Mouse (Mus musculus): ENCODE data around the gene Atp2c2. TPM values are rescaled to one million over a fixed set of nuclear protein-coding genes. Genes with fewer than 3 reads are reported as not detected.

Atp2c2 gene
- total and polyA plus RNA-seq, 3 experiments = 0.27 to 0.58 TPM; not detected in 1

DNA sequence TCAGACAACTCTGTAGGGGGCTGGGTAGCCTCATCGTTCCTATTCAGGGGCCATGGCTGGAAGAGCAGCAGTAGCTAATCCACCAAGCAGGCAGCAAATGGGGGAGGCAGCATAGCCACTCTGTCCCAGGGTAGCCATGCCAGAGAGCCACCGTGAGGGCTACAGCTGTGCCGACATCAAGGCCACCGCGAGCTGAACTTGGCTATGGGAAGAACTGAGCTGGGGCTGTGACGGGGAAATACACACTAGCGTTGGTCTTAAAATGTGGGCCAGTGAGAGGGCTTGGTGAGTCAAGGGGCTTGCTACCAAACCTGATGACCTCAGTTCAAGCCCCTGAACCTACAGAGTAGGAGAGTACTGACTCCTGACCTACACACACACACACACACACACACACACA is 84.9 kb downstream of the Atp2c2 start:
- Histone ChIP-seq H3K36me3 (ENCODE audit: control insufficient read depth in 1 of 2, insufficient read depth in 2 of 2, low read length in 2 of 2) (peaks cover 0 to 9% of the 10 kb centered on the region in 2 experiments; a peak in 2 of 4 replicates), H3K4me3 (ENCODE audit: control insufficient read depth in 1 of 2, insufficient read depth in 1 of 2, low read depth in 2 of 2, low read length in 2 of 2) (no peak overlapping the region), H3K9me3 (replicated peaks; ENCODE audit: insufficient read depth, low read length) (no peaks in the 10 kb centered on the region), H3K79me2 (ENCODE audit: control insufficient read depth, insufficient read depth, low read length, poor library complexity) (no peaks in the 10 kb centered on the region), H3K27me3 (ENCODE audit: control insufficient read depth in 1 of 2, insufficient read depth in 2 of 2, low read length in 2 of 2) (no peaks in the 10 kb centered on the region), H3K27ac (ENCODE audit: control insufficient read depth, low read depth, low read length) (no peak overlapping the region), H3K9ac (ENCODE audit: control insufficient read depth, low read depth, low read length, poor library complexity, severe bottlenecking) (no peak overlapping the region), H3K4me1 (ENCODE audit: control insufficient read depth in 1 of 2, insufficient read depth in 2 of 2, low read length in 2 of 2) (peaks cover 8 to 32% of the 10 kb centered on the region in 2 experiments)
- TF ChIP-seq POLR2A (IDR thresholded peaks at IDR 0.05; ENCODE audit: control insufficient read depth in 1 of 2, insufficient read depth in 1 of 2, low read depth in 1 of 2, low read length in 2 of 2, poor library complexity in 1 of 2) = no peak
- TF ChIP-seq CHD2 (IDR thresholded peaks at IDR 0.05; ENCODE audit: low read length) = no peak
- TF ChIP-seq POLR2AphosphoS2 (IDR thresholded peaks at IDR 0.05; ENCODE audit: low read length) = no peak
- no peak for TF ChIP-seq MYB (IDR thresholded peaks at IDR 0.05; ENCODE audit: low read depth, low read length)
- TF ChIP-seq ZC3H11A (IDR thresholded peaks at IDR 0.05; ENCODE audit: low read depth, low read length) = no peak
- no peak for TF ChIP-seq ETS1 (IDR thresholded peaks at IDR 0.05; ENCODE audit: low read depth, low read length)
- TF ChIP-seq TBP (IDR thresholded peaks at IDR 0.05; ENCODE audit: low read depth, low read length) = no peak
- TF ChIP-seq MAFK (IDR thresholded peaks at IDR 0.05; ENCODE audit: borderline replicate concordance, low read depth, low read length) = no peak
- no peak for TF ChIP-seq E2F4 (IDR thresholded peaks at IDR 0.05; ENCODE audit: borderline replicate concordance, low read depth, low read length)
- TF ChIP-seq USF2 (IDR thresholded peaks at IDR 0.05; ENCODE audit: borderline replicate concordance in 1 of 2, insufficient read depth in 1 of 2, low read depth in 1 of 2, low read length in 2 of 2) = no peak
- TF ChIP-seq MAX (IDR thresholded peaks at IDR 0.05; ENCODE audit: low read length) = no peak
- TF ChIP-seq RAD21 (IDR thresholded peaks at IDR 0.05; ENCODE audit: low read depth, low read length) = no peak
- no peak for TF ChIP-seq TCF12 (IDR thresholded peaks at IDR 0.05; ENCODE audit: low read depth, low read length)
- TF ChIP-seq ZNF384 (IDR thresholded peaks at IDR 0.05; ENCODE audit: low read depth, low read length) = no peak
- no peak for TF ChIP-seq GABPA (IDR thresholded peaks at IDR 0.05; ENCODE audit: low read depth, low read length)
- no peak for TF ChIP-seq ZKSCAN1 (IDR thresholded peaks at IDR 0.05; ENCODE audit: low read depth, low read length)
- TF ChIP-seq RCOR1 (IDR thresholded peaks at IDR 0.05; ENCODE audit: low read depth, low read length) = no peak
- TF ChIP-seq MEF2A (IDR thresholded peaks at IDR 0.05; ENCODE audit: extremely low read depth, insufficient replicate concordance, low read depth, low read length, poor library complexity, severe bottlenecking) = no peak
- no peak for TF ChIP-seq MYC (IDR thresholded peaks at IDR 0.05; ENCODE audit: low read depth, low read length)
- DNase-seq (ENCODE audit: low read depth, low spot score) = no peak

DNA sequence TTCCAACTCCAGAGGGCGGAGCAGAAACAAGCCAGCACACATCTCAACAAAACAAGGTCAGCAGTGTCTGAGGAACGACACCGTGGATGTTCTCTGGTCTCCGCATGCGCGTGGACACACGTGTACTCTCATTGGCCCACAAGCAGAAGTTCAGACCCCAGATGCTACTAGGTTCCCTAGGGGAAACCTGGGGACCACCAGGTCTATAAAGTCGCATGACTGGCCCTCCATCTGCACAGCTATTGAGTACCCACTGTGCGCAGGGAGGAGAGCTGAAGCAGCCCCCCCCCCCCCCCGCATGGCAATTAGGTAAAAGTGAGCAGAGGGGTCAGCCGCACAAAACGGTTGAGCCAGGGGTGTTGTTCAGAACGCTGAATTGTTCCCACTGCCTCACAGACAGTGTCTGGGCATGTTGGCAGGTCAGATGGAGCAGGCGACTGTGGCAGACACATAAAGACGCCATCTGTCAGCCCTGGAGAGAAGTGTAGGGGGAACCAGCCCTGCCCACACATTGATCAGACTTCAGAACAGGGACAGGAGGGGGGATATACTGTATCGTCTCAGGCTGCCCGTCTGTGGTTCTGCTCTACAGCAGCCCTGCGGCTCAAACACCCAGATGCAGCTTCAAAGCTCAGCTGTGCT is 86.1 kb downstream of the Atp2c2 start:
- Histone ChIP-seq H3K36me3 (ENCODE audit: control insufficient read depth in 1 of 2, insufficient read depth in 2 of 2, low read length in 2 of 2) (peaks cover 0 to 9% of the 10 kb centered on the region in 2 experiments; a peak in 2 of 4 replicates), H3K4me3 (ENCODE audit: control insufficient read depth in 1 of 2, insufficient read depth in 1 of 2, low read depth in 2 of 2, low read length in 2 of 2) (no peak overlapping the region), H3K9me3 (replicated peaks; ENCODE audit: insufficient read depth, low read length) (no peaks in the 10 kb centered on the region), H3K4me1 (ENCODE audit: control insufficient read depth in 1 of 2, insufficient read depth in 2 of 2, low read length in 2 of 2) (peaks cover 8 to 32% of the 10 kb centered on the region in 2 experiments), H3K27ac (ENCODE audit: control insufficient read depth, low read depth, low read length) (no peak overlapping the region), H3K9ac (ENCODE audit: control insufficient read depth, low read depth, low read length, poor library complexity, severe bottlenecking) (no peak overlapping the region), H3K27me3 (ENCODE audit: control insufficient read depth in 1 of 2, insufficient read depth in 2 of 2, low read length in 2 of 2) (no peaks in the 10 kb centered on the region), H3K79me2 (ENCODE audit: control insufficient read depth, insufficient read depth, low read length, poor library complexity) (no peaks in the 10 kb centered on the region)
- no peak for DNase-seq (ENCODE audit: low read depth, low spot score)
- TF ChIP-seq GATA1 (IDR thresholded peaks at IDR 0.05; ENCODE audit: low read depth, low read length) (no peak), MAX (IDR thresholded peaks at IDR 0.05; ENCODE audit: low read length) (no peak), CHD1 (IDR thresholded peaks at IDR 0.05; ENCODE audit: low read depth, low read length) (no peak), UBTF (IDR thresholded peaks at IDR 0.05; ENCODE audit: borderline replicate concordance, insufficient read depth, low read depth, low read length) (no peak), ZKSCAN1 (IDR thresholded peaks at IDR 0.05; ENCODE audit: low read depth, low read length) (0 out of 2 replicates have a peak, but pooled peaks have one; percentile 21), USF2 (IDR thresholded peaks at IDR 0.05; ENCODE audit: borderline replicate concordance in 1 of 2, insufficient read depth in 1 of 2, low read depth in 1 of 2, low read length in 2 of 2) (no peak), CTCF (IDR thresholded peaks at IDR 0.05 in 2 of 3, conservative IDR thresholded peaks at IDR 0.05 in 1 of 3; ENCODE audit: control insufficient read depth in 1 of 3, insufficient read depth in 1 of 3, low read depth in 2 of 3, low read length in 3 of 3, poor library complexity in 1 of 3, severe bottlenecking in 1 of 3) (no peak)
